Mouse (Mus musculus) spleen, adult 2 months (tissue): ENCODE results near the gene Zswim7.

Source experiments
- CTCF ChIP-seq: fragments of 200-500 bp; IDR thresholded peaks from 2 replicates; pipeline ENCODE4 v1.5.1; 2011; ENCODE audit warnings: mild to moderate bottlenecking, inconsistent platforms; ENCODE audit not compliant: insufficient read depth, insufficient read length, insufficient replicate concordance; ENCODE audit errors: extremely low read depth
- POLR2A ChIP-seq: fragments of 200-500 bp; IDR thresholded peaks from 2 replicates; pipeline ENCODE4 v1.6.1; 2011; ENCODE audit warnings: low read depth, low read length, inconsistent platforms

DNA sequence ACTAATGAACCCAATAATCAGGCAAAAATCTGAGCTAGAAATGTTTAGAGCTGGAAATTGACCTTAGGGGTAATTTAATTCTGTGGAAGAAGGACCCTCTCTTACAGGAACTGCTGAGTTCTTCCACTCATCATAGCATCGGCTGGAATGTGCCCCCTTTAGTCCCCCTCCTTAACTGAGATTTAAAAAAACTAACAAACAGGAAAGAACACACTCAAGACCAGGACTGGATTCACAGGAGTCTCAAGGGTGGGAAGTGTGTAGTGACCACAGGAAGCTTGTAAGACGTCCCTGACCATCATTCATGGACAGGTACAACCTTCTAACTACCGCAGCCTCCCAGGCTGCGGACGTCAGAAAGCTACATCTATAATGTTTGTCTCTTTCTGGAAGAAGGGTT lies 10.3 kb downstream of the Zswim7 start:
- TF ChIP-seq CTCF (no peak), POLR2A (no peak)
